Mouse (Mus musculus): ENCODE measurements around the gene Lrrc8e. TPM values are rescaled to one million over a fixed set of nuclear protein-coding genes. Genes with fewer than 3 reads are reported as not detected.

Lrrc8e gene
- polyA plus RNA-seq, 1 experiment from 2014 or later: 0.67 TPM

DNA sequence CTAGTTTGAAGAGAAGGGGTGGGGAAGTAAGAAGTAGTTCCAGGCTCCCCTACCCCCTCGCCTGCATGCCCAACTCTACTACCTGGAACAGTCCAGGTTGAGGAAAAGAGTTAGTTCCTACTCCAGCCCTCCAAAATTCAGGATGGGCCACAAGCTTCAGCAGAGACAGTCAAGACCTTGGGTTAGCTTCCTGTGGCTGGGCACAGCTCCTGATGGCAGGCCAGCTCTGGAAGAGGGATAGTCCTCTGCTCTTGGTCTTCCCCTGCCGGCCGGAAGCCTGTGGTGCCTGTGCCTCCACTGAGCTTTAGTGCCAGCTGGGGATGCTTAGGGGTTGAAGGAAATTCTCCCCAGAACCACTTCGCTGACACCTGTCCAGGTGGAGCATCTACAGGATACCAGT is 304 bp upstream of the Lrrc8e start:
- WGBS: 26% methylated on average over 4 of the region's 4 CpGs
- 0 out of 2 replicates have a peak, but pooled peaks have one; percentile 10 for ATAC-seq (ENCODE audit: insufficient number of reproducible peaks, insufficient read depth, low FRiP score, low TSS enrichment)
- peaks cover 27% of the 10 kb centered on the region for H3K27me3 ChIP-seq

DNA sequence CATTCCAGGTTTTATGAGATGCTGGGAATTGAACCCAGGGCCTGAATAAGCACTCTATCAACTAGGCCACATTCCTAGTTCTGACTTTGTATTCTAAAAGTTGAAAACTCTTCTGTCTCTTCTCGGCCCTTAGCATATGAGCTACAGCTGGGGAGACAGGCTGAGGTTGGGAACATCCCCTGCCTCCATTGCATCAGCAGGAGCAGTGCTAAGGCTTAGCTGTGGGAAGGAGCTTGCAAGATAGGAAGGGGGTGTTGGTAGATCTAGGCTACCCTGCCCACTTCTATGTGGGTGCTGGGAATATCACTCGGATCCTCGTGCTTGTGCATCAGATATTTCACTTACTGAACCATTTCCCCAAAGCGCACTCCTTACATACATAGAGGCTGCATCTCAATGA is 1.3 kb downstream of the Lrrc8e start:
- Histone ChIP-seq H3K4me1 (no peaks in the 10 kb centered on the region), H3K27me3 (peaks cover 27% of the 10 kb centered on the region), H3K4me2 (replicated peaks) (no peak overlapping the region), H3K9ac (no peak overlapping the region), H3K4me3 (no peak overlapping the region), H3K27ac (no peak overlapping the region), H3K36me3 (no peaks in the 10 kb centered on the region), H3K9me3 (no peaks in the 10 kb centered on the region)
- WGBS: 88% methylated on average over 4 of the region's 4 CpGs
- no peak for ATAC-seq (ENCODE audit: insufficient number of reproducible peaks, insufficient read depth, low FRiP score, low TSS enrichment)

More for the DNA sequence above, 304 bp upstream of the Lrrc8e start:
- H3K4me1 ChIP-seq: no peaks in the 10 kb centered on the region
- peak overlapping the region; percentile 49 for H3K4me2 ChIP-seq (replicated peaks)
- no peak overlapping the region for H3K9ac ChIP-seq
- H3K4me3 ChIP-seq: peak overlapping the region; percentile 28
- H3K36me3 ChIP-seq: no peaks in the 10 kb centered on the region
- no peak overlapping the region for H3K27ac ChIP-seq
- H3K9me3 ChIP-seq: no peaks in the 10 kb centered on the region

DNA sequence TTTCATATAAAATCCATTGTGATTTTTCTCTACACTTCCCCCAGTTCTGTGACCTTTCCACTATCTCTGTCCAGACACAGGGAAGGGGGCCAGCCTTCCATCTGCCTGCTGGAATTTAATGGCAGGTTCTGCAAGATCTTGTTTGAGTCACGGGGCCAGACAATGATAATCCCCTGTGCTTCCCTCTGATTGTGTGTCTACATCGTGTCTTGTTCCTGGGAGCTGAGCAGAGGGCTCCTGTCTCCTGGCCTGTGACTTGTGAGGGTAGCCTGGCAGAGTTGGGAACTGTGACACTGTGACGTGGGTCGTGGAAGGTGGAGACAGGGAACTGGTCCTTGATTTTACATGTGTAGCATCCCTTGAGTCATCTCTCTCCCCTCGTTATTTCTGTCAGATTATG is 3.2 kb downstream of the Lrrc8e start:
- ATAC-seq (ENCODE audit: insufficient number of reproducible peaks, insufficient read depth, low FRiP score, low TSS enrichment): no peak
- no peaks in the 10 kb centered on the region for H3K4me1 ChIP-seq
- no peak overlapping the region for H3K27ac ChIP-seq
- H3K9me3 ChIP-seq: no peaks in the 10 kb centered on the region
- peaks cover 27% of the 10 kb centered on the region for H3K27me3 ChIP-seq
- H3K4me3 ChIP-seq: no peak overlapping the region
- WGBS: 75% methylated on average over 5 of the region's 5 CpGs
- no peak overlapping the region for H3K9ac ChIP-seq
- no peaks in the 10 kb centered on the region for H3K36me3 ChIP-seq
- no peak overlapping the region for H3K4me2 ChIP-seq (replicated peaks)

DNA sequence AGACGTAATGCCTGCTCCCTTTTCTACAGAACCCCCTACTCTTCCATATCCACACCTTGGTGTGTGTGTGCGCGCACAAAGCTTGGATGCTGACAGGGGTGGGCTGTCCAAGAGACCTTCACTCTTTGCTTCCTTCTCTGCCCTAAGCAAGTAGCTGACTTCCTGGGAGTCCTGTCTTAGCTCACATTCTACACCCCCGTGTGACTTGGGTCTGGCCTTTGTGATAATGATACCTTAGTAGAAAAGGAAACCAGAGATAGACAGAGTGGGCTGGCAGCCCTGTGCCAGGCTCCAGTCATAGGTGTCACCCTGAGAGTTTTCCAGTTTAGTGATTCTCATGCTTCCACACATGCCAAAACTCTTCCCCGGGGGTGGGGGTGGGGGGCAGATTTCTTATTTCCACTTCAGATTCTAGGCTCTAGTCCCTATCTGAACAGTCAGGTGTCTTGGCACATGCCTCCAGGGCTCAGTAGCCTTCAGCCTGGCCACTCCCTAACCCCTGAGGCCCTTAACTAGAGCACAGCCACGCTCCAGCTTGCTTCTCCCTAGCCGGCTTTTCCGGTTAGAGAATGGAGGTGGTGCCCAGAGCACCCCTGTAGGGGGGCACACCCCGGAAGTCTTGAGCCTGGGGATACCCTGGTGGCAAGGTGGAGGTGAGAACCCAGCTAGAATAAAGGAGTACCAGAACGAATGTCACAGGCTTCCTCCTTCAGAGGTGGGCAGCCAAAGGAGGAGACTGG is 4.2 kb downstream of the Lrrc8e start:
- H3K9ac ChIP-seq: no peak overlapping the region
- no peaks in the 10 kb centered on the region for H3K4me1 ChIP-seq
- H3K4me2 ChIP-seq (replicated peaks): no peak overlapping the region
- peaks cover 27% of the 10 kb centered on the region for H3K27me3 ChIP-seq
- ATAC-seq (ENCODE audit: insufficient number of reproducible peaks, insufficient read depth, low FRiP score, low TSS enrichment): no peak
- H3K9me3 ChIP-seq: no peaks in the 10 kb centered on the region
- no peak overlapping the region for H3K27ac ChIP-seq
- H3K36me3 ChIP-seq: no peaks in the 10 kb centered on the region
- no peak overlapping the region for H3K4me3 ChIP-seq
- 58% methylated on average over 10 of the region's 10 CpGs for WGBS

DNA sequence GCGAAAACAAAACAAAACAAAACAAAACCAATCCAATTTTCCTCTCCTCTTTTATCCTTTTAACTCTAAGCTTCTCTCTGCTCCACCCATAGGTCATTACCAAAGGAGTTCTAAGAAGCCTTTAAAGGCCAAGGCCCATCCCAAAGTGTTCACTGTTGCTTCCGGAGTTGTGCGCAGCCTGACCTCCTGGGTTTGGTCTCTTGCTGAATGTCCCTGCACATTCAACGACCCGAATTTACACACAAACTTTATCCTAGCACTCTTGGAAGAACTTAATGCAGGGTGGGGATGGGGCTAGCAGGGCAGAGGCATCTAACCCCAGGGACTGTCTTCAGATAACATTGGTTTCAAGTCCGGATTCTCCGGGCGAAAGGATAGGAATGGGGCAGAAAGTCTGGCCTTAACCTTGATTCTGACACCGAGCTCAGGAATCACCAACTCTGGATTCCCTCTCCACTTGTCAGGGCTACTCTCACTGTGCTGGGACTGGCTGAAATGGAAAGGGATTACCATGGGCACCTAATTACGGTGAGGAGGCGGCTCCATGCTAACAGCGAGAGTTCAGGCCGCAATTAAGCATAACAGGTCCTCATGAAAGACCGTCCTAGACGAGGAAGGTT is 11.3 kb downstream of the Lrrc8e start:
- peak overlapping the region; percentile 83 for H3K4me2 ChIP-seq (replicated peaks)
- no peaks in the 10 kb centered on the region for H3K27me3 ChIP-seq
- peaks cover 19% of the 10 kb centered on the region for H3K36me3 ChIP-seq
- H3K4me3 ChIP-seq: peak overlapping the region; percentile 86
- no peaks in the 10 kb centered on the region for H3K9me3 ChIP-seq
- H3K4me1 ChIP-seq: peaks cover 20% of the 10 kb centered on the region
- H3K27ac ChIP-seq: peak overlapping the region; percentile 96
- WGBS: 20% methylated on average over 15 of the region's 15 CpGs
- H3K9ac ChIP-seq: peak overlapping the region; percentile 69
- no peak; the same call in 1 of the 2 replicates for ATAC-seq (ENCODE audit: insufficient number of reproducible peaks, insufficient read depth, low FRiP score, low TSS enrichment)

DNA sequence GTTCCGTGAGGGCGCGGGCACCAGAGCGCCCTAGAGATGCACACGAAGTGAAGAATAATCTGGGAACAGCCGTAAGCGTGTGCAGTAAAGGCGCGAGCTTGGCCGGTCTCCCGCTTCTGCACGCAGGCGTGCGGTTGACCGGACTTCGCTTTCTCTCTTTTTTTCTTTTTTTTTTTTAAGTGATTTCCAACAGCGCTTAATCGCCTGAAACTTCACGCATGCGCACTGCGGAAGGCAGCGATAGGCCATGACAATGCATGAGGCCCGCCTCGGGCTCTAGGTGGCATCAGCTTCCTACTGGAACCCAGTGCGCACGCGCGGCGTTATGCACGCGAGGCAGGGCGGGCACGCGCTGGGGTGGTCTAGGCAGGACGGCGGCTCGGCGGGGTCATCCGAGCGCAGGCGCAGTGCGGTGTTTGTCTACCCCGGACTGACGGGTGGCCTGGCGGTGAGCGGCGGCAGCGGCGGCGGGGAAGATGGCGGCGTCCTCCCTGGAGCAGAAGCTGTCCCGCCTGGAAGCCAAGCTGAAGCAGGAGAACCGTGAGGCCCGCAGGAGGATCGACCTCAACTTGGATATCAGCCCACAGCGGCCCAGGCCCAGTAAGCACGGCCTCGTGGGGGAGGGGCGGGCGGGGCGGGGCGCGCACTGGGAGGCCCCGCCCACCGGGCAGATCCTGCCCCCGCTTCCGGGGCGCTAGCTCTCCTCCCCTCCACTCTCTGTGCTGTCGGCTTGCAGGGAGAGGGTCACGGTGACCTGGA is 12.0 kb downstream of the Lrrc8e start, which contains the start of the genes Map2k7 and Gm49320:
Gene Map2k7 (plus strand): TSS at position 307 of the 759 bp plus-strand sequence.
Gene Gm49320 (plus strand): TSS at position 432 of the 759 bp plus-strand sequence.
- Histone ChIP-seq H3K27me3 (no peaks in the 10 kb centered on the region), H3K27ac (peak within 1 kb of the TSS; percentile 96), H3K4me2 (replicated peaks) (peak within 1 kb of the TSS; percentile 83), H3K9ac (peak within 1 kb of the TSS; percentile 88), H3K36me3 (peaks cover 26% of the 10 kb centered on the region), H3K4me1 (peaks cover 20% of the 10 kb centered on the region), H3K4me3 (peak within 1 kb of the TSS; percentile 86), H3K9me3 (no peaks in the 10 kb centered on the region)
- WGBS: under 1% methylated on average over 64 of the region's 71 CpGs
- ATAC-seq (ENCODE audit: insufficient number of reproducible peaks, insufficient read depth, low FRiP score, low TSS enrichment): peak; percentile 92

DNA sequence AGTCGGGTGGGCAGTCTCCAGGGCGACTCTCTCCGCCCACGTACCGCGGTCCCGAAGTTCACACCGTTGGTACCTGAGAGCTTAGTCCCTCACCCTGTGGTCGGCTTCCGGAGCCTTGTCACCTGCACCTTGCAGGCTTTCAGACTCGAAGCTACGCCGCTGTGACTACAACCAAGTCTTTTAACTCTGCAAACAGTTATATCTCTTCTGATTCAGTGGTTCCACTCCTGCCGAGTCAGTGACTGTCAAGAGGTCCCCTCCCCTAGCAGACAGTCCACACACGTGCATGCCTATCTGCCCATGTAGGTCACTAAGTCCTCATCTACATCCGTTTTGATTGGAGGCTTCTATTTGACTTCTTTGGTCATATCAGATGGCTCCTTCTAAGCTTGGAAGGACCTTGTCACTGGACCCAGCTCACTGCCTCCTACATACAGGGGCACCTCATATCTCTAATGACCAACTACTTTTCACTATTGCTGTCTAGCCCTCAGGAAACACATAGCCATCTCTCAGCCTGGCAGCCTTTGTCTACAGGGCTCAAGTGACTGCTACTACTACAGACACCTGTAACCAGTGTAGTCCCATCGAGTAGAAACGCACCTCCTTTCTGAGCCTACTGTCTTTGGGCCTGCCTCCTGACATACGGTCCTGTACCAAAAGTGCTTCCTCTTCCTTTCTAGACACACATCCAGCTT is 12.7 kb downstream of the Lrrc8e start:
- peak overlapping the region; percentile 88 for H3K9ac ChIP-seq
- 16% methylated on average over 19 of the region's 19 CpGs for WGBS

DNA sequence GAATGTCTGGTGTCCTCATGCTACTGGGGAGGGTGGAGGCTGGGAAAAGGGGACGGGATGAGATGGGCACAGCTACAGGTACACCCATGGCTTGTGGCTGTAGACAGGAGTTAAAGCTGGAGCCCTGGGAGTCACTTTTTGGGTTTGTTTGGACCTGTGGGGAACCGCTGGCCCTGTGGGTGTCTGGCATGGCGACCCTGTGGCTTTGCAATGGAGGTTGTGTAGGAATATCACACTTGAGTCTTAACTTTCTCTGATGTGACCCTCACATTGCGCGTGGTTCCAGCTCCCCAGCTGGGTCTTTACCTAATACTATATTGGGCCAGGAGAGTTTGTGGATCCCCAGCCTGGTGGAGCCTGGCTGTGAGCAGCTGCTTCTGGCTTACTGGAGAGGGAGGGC is 18.4 kb downstream of the Lrrc8e start:
- 95% methylated on average over 5 of the region's 5 CpGs for WGBS
- Histone ChIP-seq H3K4me2 (replicated peaks) (no peak overlapping the region), H3K4me1 (peaks cover 22% of the 10 kb centered on the region), H3K9me3 (no peaks in the 10 kb centered on the region), H3K9ac (no peak overlapping the region), H3K4me3 (no peak overlapping the region), H3K27me3 (no peaks in the 10 kb centered on the region), H3K36me3 (peaks cover 86% of the 10 kb centered on the region), H3K27ac (no peak overlapping the region)
- ATAC-seq (ENCODE audit: insufficient number of reproducible peaks, insufficient read depth, low FRiP score, low TSS enrichment): no peak

More for the DNA sequence above, 12.7 kb downstream of the Lrrc8e start:
- H3K9me3 ChIP-seq: no peaks in the 10 kb centered on the region
- peaks cover 33% of the 10 kb centered on the region for H3K36me3 ChIP-seq
- H3K4me2 ChIP-seq (replicated peaks): peak overlapping the region; percentile 83
- no peaks in the 10 kb centered on the region for H3K27me3 ChIP-seq
- ATAC-seq (ENCODE audit: insufficient number of reproducible peaks, insufficient read depth, low FRiP score, low TSS enrichment): peak; percentile 1; the same call in 1 of the 2 replicates
- H3K4me1 ChIP-seq: peaks cover 20% of the 10 kb centered on the region
- peak overlapping the region; percentile 86 for H3K4me3 ChIP-seq
- peak overlapping the region; percentile 96 for H3K27ac ChIP-seq

DNA sequence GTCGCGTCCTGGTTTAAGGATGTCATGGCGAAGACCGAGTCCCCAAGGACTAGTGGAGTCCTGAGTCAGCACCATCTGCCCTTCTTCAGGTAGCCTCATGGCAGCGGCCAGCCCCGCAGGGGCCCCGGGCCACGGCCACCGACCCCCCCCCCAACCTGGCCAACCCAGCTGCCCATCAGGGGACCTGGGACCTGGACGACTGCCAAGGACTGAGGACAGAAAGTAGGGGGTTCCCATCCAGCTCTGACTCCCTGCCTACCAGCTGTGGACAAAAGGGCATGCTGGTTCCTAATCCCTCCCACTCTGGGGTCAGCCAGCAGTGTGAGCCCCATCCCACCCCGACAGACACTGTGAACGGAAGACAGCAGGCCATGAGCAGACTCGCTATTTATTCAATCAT is 19.1 kb downstream of the Lrrc8e start:
- H3K4me1 ChIP-seq: peaks cover 24% of the 10 kb centered on the region
- no peaks in the 10 kb centered on the region for H3K9me3 ChIP-seq
- WGBS: 82% methylated on average over 13 of the region's 13 CpGs
- no peak overlapping the region for H3K4me2 ChIP-seq (replicated peaks)
- peaks cover 86% of the 10 kb centered on the region for H3K36me3 ChIP-seq
- H3K27me3 ChIP-seq: no peaks in the 10 kb centered on the region
- H3K9ac ChIP-seq: no peak overlapping the region
- H3K27ac ChIP-seq: no peak overlapping the region
- ATAC-seq (ENCODE audit: insufficient number of reproducible peaks, insufficient read depth, low FRiP score, low TSS enrichment): no peak
- H3K4me3 ChIP-seq: no peak overlapping the region

DNA sequence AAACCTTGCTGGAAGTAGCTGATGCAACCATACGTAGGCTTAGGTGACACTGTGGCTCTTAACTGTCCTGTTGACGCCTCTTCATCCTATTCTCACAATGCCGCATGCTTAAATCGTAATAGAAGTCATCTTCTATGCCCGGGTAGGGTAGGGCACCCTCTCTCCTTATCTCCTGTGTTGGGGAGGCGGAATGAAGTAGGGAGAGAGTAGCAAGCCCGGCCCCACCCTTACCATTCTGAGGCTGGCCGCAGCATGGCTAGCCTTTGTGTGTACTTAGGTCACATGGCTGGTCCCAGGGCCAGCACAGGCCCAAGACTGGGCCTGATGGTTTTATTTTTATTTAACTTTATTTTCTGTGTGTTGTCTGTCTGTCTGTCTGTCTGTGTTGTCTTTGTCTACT is 20.6 kb downstream of the Lrrc8e start:
- no peak for ATAC-seq (ENCODE audit: insufficient number of reproducible peaks, insufficient read depth, low FRiP score, low TSS enrichment)
- no peak overlapping the region for H3K4me2 ChIP-seq (replicated peaks)
- no peaks in the 10 kb centered on the region for H3K27me3 ChIP-seq
- H3K9me3 ChIP-seq: no peaks in the 10 kb centered on the region
- H3K27ac ChIP-seq: no peak overlapping the region
- peaks cover 22% of the 10 kb centered on the region for H3K4me1 ChIP-seq
- no peak overlapping the region for H3K9ac ChIP-seq
- H3K36me3 ChIP-seq: peaks cover 74% of the 10 kb centered on the region
- no peak overlapping the region for H3K4me3 ChIP-seq
- WGBS: 89% methylated on average over 8 of the region's 8 CpGs

DNA sequence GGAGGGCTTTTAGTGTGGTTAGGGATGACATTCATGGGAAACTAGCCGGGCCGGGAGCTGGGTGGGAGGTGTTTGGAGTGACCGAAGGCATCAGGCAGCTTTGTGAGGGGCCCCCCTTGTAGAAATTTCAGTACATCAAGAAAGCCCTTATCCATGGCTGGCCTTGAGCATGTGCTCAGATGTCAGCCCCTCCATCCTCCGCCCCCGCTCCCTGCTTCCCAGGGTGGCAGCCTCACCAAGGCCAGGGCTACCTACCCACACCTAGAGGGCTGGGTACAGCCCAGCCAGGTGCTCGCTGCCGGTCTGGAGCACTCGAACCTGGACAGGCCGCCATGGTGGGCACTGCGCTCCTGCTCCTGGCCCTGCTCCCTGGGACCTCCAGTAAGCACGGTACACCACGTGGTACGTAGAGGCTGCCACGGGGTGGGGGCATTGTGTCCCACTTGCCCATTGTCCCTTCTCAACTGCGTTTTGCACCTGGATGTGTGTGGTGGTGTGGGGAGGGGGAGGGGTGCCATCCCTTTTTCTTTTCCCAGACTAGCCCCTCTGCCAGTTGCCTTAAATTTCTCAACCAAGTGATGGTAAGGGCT is 21.4 kb downstream of the Lrrc8e start, which contains the start of gene Tgfbr3l:
Gene Tgfbr3l (plus strand): TSS at position 264 of the 590 bp plus-strand sequence.
- H3K9ac ChIP-seq: peak within 1 kb of the TSS; percentile 24
- no peaks in the 10 kb centered on the region for H3K9me3 ChIP-seq
- no peak for ATAC-seq (ENCODE audit: insufficient number of reproducible peaks, insufficient read depth, low FRiP score, low TSS enrichment)
- H3K4me1 ChIP-seq: peaks cover 22% of the 10 kb centered on the region
- no peak within 1 kb of the TSS for H3K4me3 ChIP-seq
- H3K4me2 ChIP-seq (replicated peaks): peak within 1 kb of the TSS; percentile 11; the same call in 1 of the 2 replicates
- no peaks in the 10 kb centered on the region for H3K27me3 ChIP-seq
- peaks cover 66% of the 10 kb centered on the region for H3K36me3 ChIP-seq
- WGBS: 81% methylated on average over 15 of the region's 15 CpGs
- no peak within 1 kb of the TSS for H3K27ac ChIP-seq

All from embryonic facial prominence, embryonic 12.5 days (tissue).